Mouse (Mus musculus) cerebellum, adult 2 months (tissue): ENCODE measurements around the gene Gm20878. TPM values are rescaled to one million over a fixed set of nuclear protein-coding genes. Genes with fewer than 3 reads are reported as not detected.
"Not testable (repeated sequence)": the region's sequence is repeated elsewhere in the genome, so short reads cannot be mapped to it uniquely, and the experiment has no call there.

ENCODE experiments used
- DNase-seq, 2 experiments: peaks; one replicate each; pipeline ENCODE4 v3.0.0; 2021
- H3K27ac ChIP-seq: fragments of 200-500 bp; 2 replicates; pipeline ENCODE4 v1.5.1; 2012; ENCODE audit warnings: low read length, control low read depth, inconsistent platforms; ENCODE audit not compliant: insufficient read depth
- H3K27me3 ChIP-seq: fragments of 200-500 bp; 2 replicates; pipeline ENCODE4 v1.6.1; 2012; ENCODE audit warnings: inconsistent platforms, mild to moderate bottlenecking, low read length, moderate library complexity; ENCODE audit not compliant: control insufficient read depth, insufficient read depth
- H3K4me1 ChIP-seq: fragments of 200-500 bp; 2 replicates; pipeline ENCODE4 v1.6.1; 2011; ENCODE audit warnings: low read length; ENCODE audit not compliant: control insufficient read depth, insufficient read depth
- H3K4me3 ChIP-seq: fragments of 200-500 bp; replicated peaks from 2 replicates; pipeline ENCODE3; 2011; ENCODE audit warnings: mild to moderate bottlenecking, low read depth, low read length, control low read depth; ENCODE audit not compliant: insufficient read depth
- WGBS: fragments of 180-500 bp; shearing (Covaris S2); methylation state at CpG from one replicate; pipeline ENCODE4 v1.1.7; 2018; 5-methylcytosine and 5-hydroxymethylcytosine counted together
- polyA plus RNA-seq: library from polyadenylated mRNA; depleted of rRNA; stranded (reverse); fragments of >200 nt; gene quantifications from 2 replicates; pipeline ENCODE4 v1.2.3, GENCODE M21; 2012; rRNA removed

The Gm20878 gene
- polyA plus RNA-seq: 8.1 and 9.7 TPM in 2 replicates

DNA sequence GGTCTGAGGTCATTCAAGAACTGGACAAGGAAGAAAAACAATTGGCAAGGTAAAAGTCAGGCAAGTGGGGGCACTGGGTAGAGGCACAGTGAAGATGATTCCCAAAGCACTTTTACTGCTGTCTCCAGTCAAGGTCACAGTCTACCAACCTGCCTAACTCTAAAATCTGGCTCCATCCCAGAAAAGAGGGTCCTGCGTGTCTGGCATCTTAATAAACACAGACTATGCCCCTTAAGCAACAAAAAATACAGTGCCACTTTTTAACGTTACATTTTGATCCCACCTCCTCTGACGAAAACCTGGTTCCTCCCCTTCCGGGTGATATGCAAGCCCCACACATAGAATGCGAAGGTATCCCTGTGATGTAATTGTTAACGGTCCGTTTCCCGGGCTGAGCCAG lies at the start of gene Gm20878:
Gm20878 (plus strand) TSS at position 301 of the 400 bp plus-strand sequence.
- WGBS: no CpG with 5 or more reads among the region's 8 CpGs
- not testable (repeated sequence) for H3K4me3 ChIP-seq, DNase-seq, H3K27ac ChIP-seq, H3K27me3 ChIP-seq, H3K4me1 ChIP-seq

DNA sequence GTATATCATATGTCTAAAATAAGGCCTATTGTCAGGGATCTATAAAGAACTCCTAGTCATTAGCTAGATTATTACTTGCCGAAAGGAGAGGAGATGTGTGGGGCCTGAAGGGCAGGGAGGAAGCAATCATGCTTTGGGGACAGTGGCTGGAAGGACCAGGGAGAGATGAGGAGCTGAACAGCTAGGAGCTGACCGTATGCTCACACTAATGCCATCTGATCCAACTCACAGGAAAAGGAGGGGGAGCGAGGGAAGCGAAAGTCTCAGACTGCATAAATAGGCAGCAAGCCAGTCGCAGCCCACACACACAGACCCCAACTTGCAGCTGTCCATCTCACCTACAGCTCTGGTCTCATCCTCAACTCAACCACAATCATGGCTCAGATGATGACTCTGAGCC lies 38.1 kb upstream of the Gm20878 start, which contains the start of gene Gm21541:
Gm21541 (plus strand) TSS at position 301 of the 400 bp plus-strand sequence.
- not testable (repeated sequence) for H3K27ac ChIP-seq, H3K4me3 ChIP-seq, H3K27me3 ChIP-seq, DNase-seq, H3K4me1 ChIP-seq
- WGBS: no CpG with 5 or more reads among the region's 5 CpGs

DNA sequence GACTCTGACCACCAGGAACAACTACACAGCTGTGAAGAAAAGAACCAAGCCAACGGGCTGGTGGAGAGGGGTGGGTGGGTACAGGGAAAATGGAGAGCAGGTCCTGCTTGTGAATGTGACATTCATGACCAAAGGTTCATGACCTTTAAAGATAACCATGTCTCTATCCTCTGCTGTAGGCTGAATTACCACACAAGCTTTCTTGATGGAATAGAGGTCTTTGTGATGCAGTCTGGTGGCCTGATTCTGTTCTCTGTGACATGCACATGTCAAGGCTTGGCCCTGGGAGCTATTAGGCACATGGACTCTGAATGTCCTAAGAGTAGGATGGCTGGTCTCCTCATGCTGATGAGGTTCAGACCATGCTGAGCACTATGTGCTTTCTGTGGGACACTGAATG lies 24.4 kb downstream of the Gm20878 start, which contains the start of gene Fam205a4:
Fam205a4 (plus strand) TSS at position 301 of the 400 bp plus-strand sequence.
- WGBS: no CpG with 5 or more reads among the region's 1 CpGs
- H3K4me3 ChIP-seq, H3K27me3 ChIP-seq, H3K27ac ChIP-seq, DNase-seq, H3K4me1 ChIP-seq: not testable (repeated sequence)

Other genes with a start within 250 kb of the Gm20878 start
- gene Cntfr, start 244.5 kb upstream of the Gm20878 start, polyA plus RNA-seq: 101 and 105 TPM in 2 replicates
- gene Il11ra1, start 241.6 kb upstream of the Gm20878 start, polyA plus RNA-seq: 64.9 and 69.7 TPM in 2 replicates
- 43.3 and 44.7 TPM in 2 replicates for gene Rpp25l, start 228.0 kb upstream of the Gm20878 start, polyA plus RNA-seq
- 162 and 167 TPM in 2 replicates for gene Dctn3, start 218.4 kb upstream of the Gm20878 start, polyA plus RNA-seq
- 0.16 and 0.18 TPM in 2 replicates for gene Arid3c, start 210.4 kb upstream of the Gm20878 start, polyA plus RNA-seq
- gene Galt, start 186.3 kb upstream of the Gm20878 start, polyA plus RNA-seq: 196 and 206 TPM in 2 replicates
- 65.9 and 71.1 TPM in 2 replicates for gene Sigmar1, start 185.4 kb upstream of the Gm20878 start, polyA plus RNA-seq
- gene Ccl27a, start 167.3 kb upstream of the Gm20878 start, polyA plus RNA-seq: 236 and 247 TPM in 2 replicates
- gene Gm21541, start 38.0 kb upstream of the Gm20878 start, polyA plus RNA-seq: not detected in 2 replicates
- 0.61 and 1.1 TPM in 2 replicates for gene Fam205a4, start 24.5 kb downstream of the Gm20878 start, polyA plus RNA-seq
- 0.87 and 1.0 TPM in 2 replicates for gene Gm21093, start 93.2 kb downstream of the Gm20878 start, polyA plus RNA-seq
- not detected in 2 replicates for gene Gm3893, start 149.6 kb downstream of the Gm20878 start, polyA plus RNA-seq
- gene Gm13304, start 173.2 kb downstream of the Gm20878 start, polyA plus RNA-seq: 0.17 and 0.38 TPM in 2 replicates
- 0.59 and 0.76 TPM in 2 replicates for gene Gm13306, start 211.9 kb downstream of the Gm20878 start, polyA plus RNA-seq
- 0.36 and 0.44 TPM in 2 replicates for gene Gm13305, start 227.0 kb downstream of the Gm20878 start, polyA plus RNA-seq